Mouse (Mus musculus): ENCODE results near the gene Ankrd50. TPM values are rescaled to one million over a fixed set of nuclear protein-coding genes. Genes with fewer than 3 reads are reported as not detected.

Ankrd50 gene
- polyA plus RNA-seq, 1 experiment from 2014 or later, result 21.3 TPM

DNA sequence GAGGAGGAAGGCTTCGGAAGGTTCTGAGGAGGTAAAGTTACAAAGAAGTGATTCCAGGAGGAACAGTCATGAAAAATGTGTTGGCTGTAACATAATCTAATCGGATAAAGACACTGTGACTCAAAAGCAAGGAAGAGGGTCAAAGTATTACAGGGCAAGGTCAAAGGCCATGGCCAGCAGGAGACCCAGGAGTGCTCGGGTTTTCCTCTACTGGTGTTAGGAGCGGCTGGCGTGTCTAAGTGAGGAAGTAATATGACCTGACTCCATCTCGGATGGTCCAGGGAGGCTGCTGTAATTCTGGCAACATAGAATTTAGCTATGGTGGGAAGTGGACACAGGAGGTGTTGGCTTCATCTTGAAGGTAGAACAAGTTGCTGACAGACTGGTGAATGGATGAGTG lies 9.1 kb downstream of the Ankrd50 start:
- H3K4me1 ChIP-seq (ENCODE audit: control insufficient read depth, insufficient read depth, low read length), result peaks cover 47% of the 10 kb centered on the region
- H3K9ac ChIP-seq (replicated peaks; ENCODE audit: low read depth, low read length), result no peak overlapping the region
- no peak overlapping the region for H3K27ac ChIP-seq (ENCODE audit: low read depth, low read length)
- H3K27me3 ChIP-seq (ENCODE audit: control insufficient read depth, insufficient read depth, low read length), result no peaks in the 10 kb centered on the region
- 0 out of 2 replicates have a peak, but pooled peaks cover 4% of the 10 kb centered on the region for H3K36me3 ChIP-seq (ENCODE audit: control insufficient read depth, insufficient read depth, low read length)
- ATAC-seq (ENCODE audit: low read depth), result no peak
- H3K4me2 ChIP-seq (ENCODE audit: low read depth, low read length), result no peak overlapping the region
- H3K9me3 ChIP-seq (ENCODE audit: control insufficient read depth, low read length), result no peaks in the 10 kb centered on the region
- H3K4me3 ChIP-seq (ENCODE audit: low read depth, low read length), result no peak overlapping the region
- 77% methylated on average over 6 of the region's 6 CpGs for WGBS

DNA sequence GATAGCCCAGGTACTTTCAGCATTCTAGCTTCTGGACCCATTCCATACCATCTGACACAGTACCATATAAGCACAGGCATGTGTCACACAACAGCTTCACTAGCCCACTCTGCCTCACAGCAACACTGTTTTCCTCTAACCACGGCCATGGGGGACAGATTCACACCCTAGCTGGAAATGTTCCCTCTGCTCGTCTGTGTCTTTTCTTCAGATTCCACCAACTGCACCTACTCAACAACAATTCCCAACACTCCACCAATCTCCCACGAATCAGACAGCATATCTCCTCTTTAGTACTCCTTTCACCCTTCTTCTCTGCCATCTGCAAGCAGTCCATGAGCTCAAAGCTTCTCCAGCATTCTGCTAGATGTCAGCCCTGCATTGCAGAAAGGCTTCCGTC lies 11.5 kb downstream of the Ankrd50 start:
- 0 out of 2 replicates have a peak, but pooled peaks cover 4% of the 10 kb centered on the region for H3K36me3 ChIP-seq (ENCODE audit: control insufficient read depth, insufficient read depth, low read length)
- 89% methylated on average over 4 of the region's 4 CpGs for WGBS
- no peaks in the 10 kb centered on the region for H3K27me3 ChIP-seq (ENCODE audit: control insufficient read depth, insufficient read depth, low read length)
- ATAC-seq (ENCODE audit: low read depth), result no peak
- H3K4me2 ChIP-seq (ENCODE audit: low read depth, low read length), result no peak overlapping the region
- peaks cover 24% of the 10 kb centered on the region for H3K4me1 ChIP-seq (ENCODE audit: control insufficient read depth, insufficient read depth, low read length)
- H3K9me3 ChIP-seq (ENCODE audit: control insufficient read depth, low read length), result no peaks in the 10 kb centered on the region
- no peak overlapping the region for H3K9ac ChIP-seq (replicated peaks; ENCODE audit: low read depth, low read length)
- no peak overlapping the region for H3K4me3 ChIP-seq (ENCODE audit: low read depth, low read length)
- H3K27ac ChIP-seq (ENCODE audit: low read depth, low read length), result no peak overlapping the region

DNA sequence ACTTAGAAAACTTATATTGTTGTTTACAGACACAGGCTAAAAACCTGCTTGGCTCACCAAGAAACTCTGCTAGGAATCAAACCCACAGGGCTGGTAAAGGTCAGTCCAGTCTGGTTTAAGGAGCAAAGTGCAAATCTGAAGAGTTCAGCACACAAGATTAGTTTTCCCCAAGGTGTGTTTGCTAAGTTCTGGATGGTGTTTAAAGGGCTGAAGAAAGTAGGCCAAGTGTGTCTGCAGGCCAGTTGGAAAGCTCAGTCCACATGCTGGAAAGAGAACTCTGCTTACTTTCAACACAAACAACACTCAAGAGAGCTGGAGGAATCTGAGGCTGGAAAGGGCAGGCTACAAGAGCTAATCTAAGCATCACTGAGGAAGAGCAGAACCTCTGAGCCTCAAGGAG lies 13.1 kb downstream of the Ankrd50 start:
- ATAC-seq (ENCODE audit: low read depth), result no peak
- H3K9ac ChIP-seq (replicated peaks; ENCODE audit: low read depth, low read length), result no peak overlapping the region
- no peaks in the 10 kb centered on the region for H3K27me3 ChIP-seq (ENCODE audit: control insufficient read depth, insufficient read depth, low read length)
- no peak overlapping the region for H3K4me3 ChIP-seq (ENCODE audit: low read depth, low read length)
- no peaks in the 10 kb centered on the region for H3K9me3 ChIP-seq (ENCODE audit: control insufficient read depth, low read length)
- H3K36me3 ChIP-seq (ENCODE audit: control insufficient read depth, insufficient read depth, low read length), result no peaks in the 10 kb centered on the region
- H3K27ac ChIP-seq (ENCODE audit: low read depth, low read length), result no peak overlapping the region
- H3K4me1 ChIP-seq (ENCODE audit: control insufficient read depth, insufficient read depth, low read length), result peaks cover 26% of the 10 kb centered on the region
- H3K4me2 ChIP-seq (ENCODE audit: low read depth, low read length), result no peak overlapping the region

DNA sequence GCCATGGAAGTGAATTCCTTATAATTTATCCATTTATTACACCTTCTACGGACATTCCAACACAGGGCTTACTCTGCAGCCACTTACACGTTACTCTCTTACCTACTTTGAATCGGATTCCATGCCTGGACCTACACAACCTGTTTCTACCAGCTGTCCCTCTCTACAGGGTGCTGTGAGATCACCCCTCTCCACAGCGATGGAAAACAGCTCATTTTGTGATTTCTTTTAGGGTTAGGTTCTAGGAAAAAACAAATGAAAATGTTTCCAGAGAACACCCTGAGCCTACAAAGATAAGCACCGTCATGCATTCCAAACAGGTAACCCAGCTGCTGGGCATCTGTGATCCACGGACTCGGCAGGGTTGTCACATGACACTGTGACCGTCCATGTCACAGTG lies 16.5 kb downstream of the Ankrd50 start:
- Histone ChIP-seq H3K27me3 (ENCODE audit: control insufficient read depth, insufficient read depth, low read length) (no peaks in the 10 kb centered on the region), H3K36me3 (ENCODE audit: control insufficient read depth, insufficient read depth, low read length) (no peaks in the 10 kb centered on the region), H3K9me3 (ENCODE audit: control insufficient read depth, low read length) (no peaks in the 10 kb centered on the region), H3K4me3 (ENCODE audit: low read depth, low read length) (no peak overlapping the region), H3K27ac (ENCODE audit: low read depth, low read length) (no peak overlapping the region), H3K4me2 (ENCODE audit: low read depth, low read length) (no peak overlapping the region), H3K9ac (replicated peaks; ENCODE audit: low read depth, low read length) (no peak overlapping the region), H3K4me1 (ENCODE audit: control insufficient read depth, insufficient read depth, low read length) (peaks cover 4% of the 10 kb centered on the region; the same call in 1 of the 2 replicates)
- no peak for ATAC-seq (ENCODE audit: low read depth)
- 89% methylated on average over 8 of the region's 8 CpGs for WGBS

DNA sequence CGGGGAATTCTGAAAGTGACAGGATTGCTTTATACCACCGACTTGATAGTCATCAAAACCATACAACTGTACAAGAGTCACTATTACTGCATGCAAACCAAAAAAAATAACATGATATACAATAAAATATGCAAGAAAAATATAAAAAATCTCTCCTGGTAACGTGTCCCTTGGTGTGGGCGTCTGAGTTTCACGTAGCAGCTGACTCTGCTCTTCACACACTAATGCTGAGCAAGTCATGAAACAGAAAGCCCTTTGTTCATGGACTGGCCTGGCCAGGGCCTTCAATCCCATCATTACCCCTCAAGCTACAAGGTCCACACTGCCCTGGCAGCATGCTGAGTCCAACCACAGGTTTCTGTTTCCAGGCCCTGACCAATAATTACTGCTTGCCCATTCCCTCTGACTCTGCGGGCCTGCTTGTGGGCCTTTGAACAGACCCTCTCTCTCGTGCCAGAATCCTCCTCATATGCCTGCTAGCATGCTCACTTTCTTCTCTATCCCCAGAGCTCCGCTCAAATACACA lies 17.7 kb downstream of the Ankrd50 start:
- Histone ChIP-seq H3K27ac (ENCODE audit: low read depth, low read length) (no peak overlapping the region), H3K4me2 (ENCODE audit: low read depth, low read length) (no peak overlapping the region), H3K27me3 (ENCODE audit: control insufficient read depth, insufficient read depth, low read length) (no peaks in the 10 kb centered on the region), H3K4me1 (ENCODE audit: control insufficient read depth, insufficient read depth, low read length) (0 out of 2 replicates have a peak, but pooled peaks cover 2% of the 10 kb centered on the region), H3K4me3 (ENCODE audit: low read depth, low read length) (no peak overlapping the region), H3K9me3 (ENCODE audit: control insufficient read depth, low read length) (no peaks in the 10 kb centered on the region), H3K9ac (replicated peaks; ENCODE audit: low read depth, low read length) (no peak overlapping the region), H3K36me3 (ENCODE audit: control insufficient read depth, insufficient read depth, low read length) (peaks cover 10% of the 10 kb centered on the region)
- 82% methylated on average over 8 of the region's 8 CpGs for WGBS
- no peak for ATAC-seq (ENCODE audit: low read depth)

DNA sequence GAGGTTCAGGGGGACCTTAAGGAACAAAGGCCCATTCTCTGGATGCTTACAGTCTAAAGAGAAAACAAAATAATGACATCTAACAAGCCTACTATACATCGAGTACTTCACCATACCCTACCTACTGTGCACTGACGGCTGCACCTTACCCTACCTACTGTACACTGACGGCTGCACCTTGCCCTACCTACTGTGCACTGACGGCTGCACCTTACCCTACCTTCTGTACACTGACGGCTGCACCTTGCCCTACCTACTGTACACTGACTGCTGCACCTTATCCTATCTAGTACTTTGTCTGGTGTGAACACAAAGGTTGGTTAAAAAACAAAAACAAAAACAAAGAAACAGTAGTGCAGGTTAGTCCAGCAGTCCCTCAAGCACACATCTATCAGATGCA lies 18.5 kb downstream of the Ankrd50 start:
- Histone ChIP-seq H3K27me3 (ENCODE audit: control insufficient read depth, insufficient read depth, low read length) (no peaks in the 10 kb centered on the region), H3K4me1 (ENCODE audit: control insufficient read depth, insufficient read depth, low read length) (0 out of 2 replicates have a peak, but pooled peaks cover 2% of the 10 kb centered on the region), H3K27ac (ENCODE audit: low read depth, low read length) (no peak overlapping the region), H3K36me3 (ENCODE audit: control insufficient read depth, insufficient read depth, low read length) (peaks cover 12% of the 10 kb centered on the region), H3K9me3 (ENCODE audit: control insufficient read depth, low read length) (no peaks in the 10 kb centered on the region), H3K9ac (replicated peaks; ENCODE audit: low read depth, low read length) (no peak overlapping the region), H3K4me3 (ENCODE audit: low read depth, low read length) (no peak overlapping the region), H3K4me2 (ENCODE audit: low read depth, low read length) (no peak overlapping the region)
- ATAC-seq (ENCODE audit: low read depth), result no peak
- WGBS, result 91% methylated on average over 5 of the region's 5 CpGs

DNA sequence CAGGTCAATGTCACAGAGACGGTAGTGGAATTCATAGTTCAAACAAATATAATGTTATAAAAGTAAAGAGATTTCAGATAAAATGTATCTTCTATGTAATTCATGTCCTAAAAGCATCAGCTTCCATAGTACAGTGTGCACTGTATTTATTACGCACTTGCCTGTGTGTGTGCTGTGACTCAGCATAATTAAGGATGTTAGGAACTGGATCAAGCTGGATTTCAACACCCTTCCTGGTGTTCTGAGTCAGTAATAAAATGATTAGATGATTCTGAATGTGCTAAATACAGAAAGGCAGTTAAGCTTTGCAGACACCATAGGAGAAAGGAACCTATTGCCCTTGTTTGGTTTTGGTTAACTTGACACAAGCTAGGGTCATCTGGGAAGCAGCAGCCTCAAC lies 21.5 kb downstream of the Ankrd50 start:
- no peak for ATAC-seq (ENCODE audit: low read depth)
- no peak overlapping the region for H3K4me3 ChIP-seq (ENCODE audit: low read depth, low read length)

DNA sequence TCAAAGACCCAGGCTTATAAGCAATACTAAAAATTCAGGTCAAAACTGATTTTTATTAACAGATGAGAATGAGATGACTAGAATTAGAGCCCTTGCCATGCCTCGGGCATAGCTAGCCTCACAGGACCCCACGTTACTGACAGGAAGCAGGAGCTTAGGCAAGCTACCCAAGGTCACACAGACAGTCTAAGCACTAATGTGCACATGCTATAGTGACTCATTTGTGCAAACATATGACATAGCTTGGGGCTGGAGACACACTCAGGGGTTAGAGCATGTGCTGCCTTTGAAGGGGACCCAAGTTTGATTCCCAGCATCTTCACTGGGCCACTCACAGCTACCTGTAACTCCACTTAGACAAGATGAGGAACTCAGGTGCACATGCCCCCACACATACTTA lies 22.9 kb downstream of the Ankrd50 start:
- H3K9ac ChIP-seq (replicated peaks; ENCODE audit: low read depth, low read length), result no peak overlapping the region
- no peaks in the 10 kb centered on the region for H3K9me3 ChIP-seq (ENCODE audit: control insufficient read depth, low read length)
- ATAC-seq (ENCODE audit: low read depth), result no peak
- H3K27ac ChIP-seq (ENCODE audit: low read depth, low read length), result no peak overlapping the region
- peaks cover 21% of the 10 kb centered on the region for H3K36me3 ChIP-seq (ENCODE audit: control insufficient read depth, insufficient read depth, low read length)
- no peaks in the 10 kb centered on the region for H3K27me3 ChIP-seq (ENCODE audit: control insufficient read depth, insufficient read depth, low read length)
- WGBS, result 83% methylated on average over 2 of the region's 2 CpGs
- no peak overlapping the region for H3K4me2 ChIP-seq (ENCODE audit: low read depth, low read length)
- no peaks in the 10 kb centered on the region for H3K4me1 ChIP-seq (ENCODE audit: control insufficient read depth, insufficient read depth, low read length)
- no peak overlapping the region for H3K4me3 ChIP-seq (ENCODE audit: low read depth, low read length)

More for the DNA sequence above, 21.5 kb downstream of the Ankrd50 start:
- Histone ChIP-seq H3K9ac (replicated peaks; ENCODE audit: low read depth, low read length) (no peak overlapping the region), H3K9me3 (ENCODE audit: control insufficient read depth, low read length) (no peaks in the 10 kb centered on the region), H3K4me1 (ENCODE audit: control insufficient read depth, insufficient read depth, low read length) (0 out of 2 replicates have a peak, but pooled peaks cover 2% of the 10 kb centered on the region), H3K27ac (ENCODE audit: low read depth, low read length) (no peak overlapping the region), H3K36me3 (ENCODE audit: control insufficient read depth, insufficient read depth, low read length) (peaks cover 12% of the 10 kb centered on the region), H3K4me2 (ENCODE audit: low read depth, low read length) (no peak overlapping the region), H3K27me3 (ENCODE audit: control insufficient read depth, insufficient read depth, low read length) (no peaks in the 10 kb centered on the region)
- 96% methylated on average over 2 of the region's 2 CpGs for WGBS

DNA sequence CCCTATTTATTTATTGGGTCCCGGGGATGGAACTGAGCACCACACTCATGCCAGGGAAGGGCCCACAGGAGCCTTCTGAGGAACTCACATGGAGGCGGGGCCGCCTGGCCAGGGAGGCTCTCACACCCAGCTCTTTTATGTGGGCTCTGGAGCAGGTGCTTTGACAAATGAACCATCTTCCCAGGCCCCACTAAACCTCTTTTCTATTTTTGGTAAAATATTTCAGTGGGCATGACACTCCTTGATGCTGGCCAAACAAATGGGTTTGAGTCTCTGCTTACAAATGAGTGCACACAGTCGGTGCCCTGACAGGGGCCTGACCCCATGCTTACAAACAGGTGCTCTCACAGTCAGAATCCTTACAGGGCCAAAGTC lies 24.4 kb downstream of the Ankrd50 start:
- ATAC-seq (ENCODE audit: low read depth), result no peak
- Histone ChIP-seq H3K9ac (replicated peaks; ENCODE audit: low read depth, low read length) (no peak overlapping the region), H3K4me2 (ENCODE audit: low read depth, low read length) (no peak overlapping the region), H3K4me1 (ENCODE audit: control insufficient read depth, insufficient read depth, low read length) (no peaks in the 10 kb centered on the region), H3K27me3 (ENCODE audit: control insufficient read depth, insufficient read depth, low read length) (no peaks in the 10 kb centered on the region), H3K36me3 (ENCODE audit: control insufficient read depth, insufficient read depth, low read length) (peaks cover 36% of the 10 kb centered on the region), H3K9me3 (ENCODE audit: control insufficient read depth, low read length) (no peaks in the 10 kb centered on the region), H3K27ac (ENCODE audit: low read depth, low read length) (no peak overlapping the region), H3K4me3 (ENCODE audit: low read depth, low read length) (no peak overlapping the region)
- 90% methylated on average over 4 of the region's 4 CpGs for WGBS
